Mouse (Mus musculus) neural tube, embryonic 14.5 days (tissue): ENCODE data around the gene Phf21a. TPM values are rescaled to one million over a fixed set of nuclear protein-coding genes. Genes with fewer than 3 reads are reported as not detected.

Source experiments
- ATAC-seq: fragments of 200-750 bp; cut with Nextera tagmentation; 2 replicates; pipeline ENCODE4 v1.8.0; 2017; ENCODE audit warnings: low read depth, mild to moderate bottlenecking, moderate TSS enrichment, moderate library complexity
- H3K27ac ChIP-seq: fragments of 300-500 bp; sonication (generic); 2 replicates; pipeline ENCODE4 v1.5.1; 2014; ENCODE audit warnings: low read depth, mild to moderate bottlenecking, control low read depth, low read length, moderate library complexity, mixed read lengths
- H3K27me3 ChIP-seq: fragments of 300-500 bp; sonication (generic); 2 replicates; pipeline ENCODE4 v1.6.1; 2014; ENCODE audit warnings: low read length; ENCODE audit not compliant: control insufficient read depth, insufficient read depth
- H3K36me3 ChIP-seq: fragments of 300-500 bp; sonication (generic); 2 replicates; pipeline ENCODE4 v1.6.1; 2014; ENCODE audit warnings: low read length, mixed read lengths; ENCODE audit not compliant: control insufficient read depth, insufficient read depth
- H3K4me1 ChIP-seq: fragments of 300-500 bp; sonication (generic); 2 replicates; pipeline ENCODE4 v1.6.1; 2014; ENCODE audit warnings: low read length; ENCODE audit not compliant: control insufficient read depth, insufficient read depth
- H3K4me2 ChIP-seq: fragments of 300-500 bp; sonication (generic); 2 replicates; pipeline ENCODE4 v1.6.1; 2014; ENCODE audit warnings: mild to moderate bottlenecking, low read depth, low read length, control low read depth
- H3K4me3 ChIP-seq: fragments of 300-500 bp; sonication (generic); 2 replicates; pipeline ENCODE4 v1.5.1; 2014; ENCODE audit warnings: low read depth, low read length, control low read depth, mixed read lengths
- H3K9ac ChIP-seq: fragments of 300-500 bp; sonication (generic); replicated peaks from 2 replicates; pipeline ENCODE4 v1.6.1; 2014; ENCODE audit warnings: low read depth, mild to moderate bottlenecking, control low read depth, low read length, mixed read lengths
- H3K9me3 ChIP-seq: fragments of 300-500 bp; sonication (generic); 2 replicates; pipeline ENCODE4 v1.6.1; 2016; ENCODE audit warnings: low read length; ENCODE audit not compliant: control insufficient read depth
- WGBS: fragments of 180-500 bp; shearing (Covaris S2); extraction: QIAGEN DNeasy Blood & Tissue Kit; methylation state at CpG from one replicate; pipeline ENCODE4 v1.1.7; 2014; 5-methylcytosine and 5-hydroxymethylcytosine counted together
- polyA plus RNA-seq: library from polyadenylated mRNA; unstranded; fragments of >200 nt; fragmentation: Nextera tagmentation; extraction: Ambion mirVana; gene quantifications from 2 replicates; pipeline ENCODE4 v1.2.1, GENCODE M21; 2014

The Phf21a gene
- polyA plus RNA-seq, 1 experiment from 2014 or later = 39.9 TPM

- H3K9me3 ChIP-seq = no peaks in the 10 kb centered on the region
- no peaks in the 10 kb centered on the region for H3K27me3 ChIP-seq
- H3K4me1 ChIP-seq = no peaks in the 10 kb centered on the region
- no peak overlapping the region for H3K9ac ChIP-seq
- H3K36me3 ChIP-seq = peaks cover 26% of the 10 kb centered on the region
- WGBS = 50% methylated on average over 5 of the region's 5 CpGs
- no peak overlapping the region for H3K4me3 ChIP-seq
- no peak overlapping the region for H3K27ac ChIP-seq
- no peak overlapping the region for H3K4me2 ChIP-seq
- ATAC-seq = no peak
These were observed 260.5 kb downstream of the Phf21a start for GRCm38 (mm10) chr2:92353402-92353801.

- Histone ChIP-seq H3K4me3 (no peak overlapping the region), H3K4me2 (no peak overlapping the region), H3K27ac (no peak overlapping the region), H3K9me3 (no peaks in the 10 kb centered on the region), H3K9ac (no peak overlapping the region), H3K36me3 (peaks cover 34% of the 10 kb centered on the region), H3K4me1 (no peaks in the 10 kb centered on the region), H3K27me3 (no peaks in the 10 kb centered on the region)
- WGBS = 76% methylated on average over 6 of the region's 6 CpGs
- no peak for ATAC-seq
These were observed 261.3 kb downstream of the Phf21a start for GRCm38 (mm10) chr2:92354224-92354623.

GRCm38 (mm10) chr2:92359301-92359700 lies 266.4 kb downstream of the Phf21a start:
- ATAC-seq = no peak
- H3K4me1 ChIP-seq = no peaks in the 10 kb centered on the region
- H3K9ac ChIP-seq = no peak overlapping the region
- H3K27ac ChIP-seq = no peak overlapping the region
- 92% methylated on average over 2 of the region's 2 CpGs for WGBS
- H3K27me3 ChIP-seq = no peaks in the 10 kb centered on the region
- no peak overlapping the region for H3K4me3 ChIP-seq
- H3K36me3 ChIP-seq = peaks cover 32% of the 10 kb centered on the region
- H3K4me2 ChIP-seq = no peak overlapping the region
- no peaks in the 10 kb centered on the region for H3K9me3 ChIP-seq

- H3K4me3 ChIP-seq = no peak overlapping the region
- peaks cover 32% of the 10 kb centered on the region for H3K36me3 ChIP-seq
- peak overlapping the region; percentile 69 for H3K27ac ChIP-seq
- peak; percentile 69; the same call in 1 of the 2 replicates for ATAC-seq
- H3K9me3 ChIP-seq = no peaks in the 10 kb centered on the region
- H3K27me3 ChIP-seq = no peaks in the 10 kb centered on the region
- no peak overlapping the region for H3K4me2 ChIP-seq
- 51% methylated on average over 25 of the region's 25 CpGs for WGBS
- no peak overlapping the region for H3K9ac ChIP-seq
- no peaks in the 10 kb centered on the region for H3K4me1 ChIP-seq
These were observed 267.4 kb downstream of the Phf21a start for GRCm38 (mm10) chr2:92360186-92360823.

GRCm38 (mm10) chr2:92360893-92361292 lies 268.0 kb downstream of the Phf21a start:
- ATAC-seq = peak; percentile 64; the same call in 1 of the 2 replicates

GRCm38 (mm10) chr2:92361795-92362194 lies 268.9 kb downstream of the Phf21a start:
- no peaks in the 10 kb centered on the region for H3K9me3 ChIP-seq
- H3K27ac ChIP-seq = 0 out of 2 replicates have a peak overlapping the region, but pooled peaks have one; percentile 28
- no peak overlapping the region for H3K9ac ChIP-seq
- H3K36me3 ChIP-seq = peaks cover 34% of the 10 kb centered on the region
- H3K4me3 ChIP-seq = no peak overlapping the region
- H3K4me1 ChIP-seq = no peaks in the 10 kb centered on the region
- no peaks in the 10 kb centered on the region for H3K27me3 ChIP-seq
- no peak overlapping the region for H3K4me2 ChIP-seq
- 87% methylated on average over 8 of the region's 8 CpGs for WGBS
- 0 out of 2 replicates have a peak, but pooled peaks have one; percentile 33 for ATAC-seq

More at GRCm38 (mm10) chr2:92360893-92361292, 268.0 kb downstream of the Phf21a start:
- Histone ChIP-seq H3K9me3 (no peaks in the 10 kb centered on the region), H3K4me1 (no peaks in the 10 kb centered on the region), H3K27me3 (no peaks in the 10 kb centered on the region), H3K36me3 (peaks cover 32% of the 10 kb centered on the region), H3K27ac (0 out of 2 replicates have a peak overlapping the region, but pooled peaks have one; percentile 28), H3K4me2 (no peak overlapping the region), H3K9ac (no peak overlapping the region), H3K4me3 (no peak overlapping the region)
- WGBS = 15% methylated on average over 12 of the region's 12 CpGs

- no peak overlapping the region for H3K9ac ChIP-seq
- WGBS = 94% methylated on average over 6 of the region's 6 CpGs
- H3K27me3 ChIP-seq = no peaks in the 10 kb centered on the region
- no peaks in the 10 kb centered on the region for H3K9me3 ChIP-seq
- no peaks in the 10 kb centered on the region for H3K4me1 ChIP-seq
- peaks cover 26% of the 10 kb centered on the region for H3K36me3 ChIP-seq
- no peak overlapping the region for H3K4me2 ChIP-seq
- H3K27ac ChIP-seq = no peak overlapping the region
- no peak for ATAC-seq
- no peak overlapping the region for H3K4me3 ChIP-seq
These were observed 269.8 kb downstream of the Phf21a start for GRCm38 (mm10) chr2:92362571-92363228.

- ATAC-seq = no peak
- Histone ChIP-seq H3K36me3 (peaks cover 12% of the 10 kb centered on the region), H3K27me3 (no peaks in the 10 kb centered on the region)
These were observed 271.2 kb downstream of the Phf21a start for GRCm38 (mm10) chr2:92364086-92364485.

GRCm38 (mm10) chr2:92365568-92365967 lies 272.7 kb downstream of the Phf21a start:
- 0 out of 2 replicates have a peak, but pooled peaks cover 3% of the 10 kb centered on the region for H3K4me1 ChIP-seq
- ATAC-seq = no peak
- no peaks in the 10 kb centered on the region for H3K9me3 ChIP-seq
- H3K36me3 ChIP-seq = peaks cover 4% of the 10 kb centered on the region
- no peak overlapping the region for H3K4me3 ChIP-seq
- H3K4me2 ChIP-seq = no peak overlapping the region
- 93% methylated on average over 10 of the region's 10 CpGs for WGBS
- no peak overlapping the region for H3K27ac ChIP-seq
- H3K27me3 ChIP-seq = peaks cover 4% of the 10 kb centered on the region; the same call in 1 of the 2 replicates
- H3K9ac ChIP-seq = no peak overlapping the region

More at GRCm38 (mm10) chr2:92364086-92364485, 271.2 kb downstream of the Phf21a start:
- Histone ChIP-seq H3K4me2 (no peak overlapping the region), H3K9me3 (no peaks in the 10 kb centered on the region), H3K4me3 (no peak overlapping the region), H3K4me1 (no peaks in the 10 kb centered on the region), H3K9ac (no peak overlapping the region), H3K27ac (no peak overlapping the region)
- 93% methylated on average over 4 of the region's 4 CpGs for WGBS
